Mouse (Mus musculus) midbrain, embryonic 11.5 days (tissue): Measurements from ENCODE around the gene Abcc4. TPM values are rescaled to one million over a fixed set of nuclear protein-coding genes. Genes with fewer than 3 reads are reported as not detected.
"Not testable (repeated sequence)": the region's sequence is repeated elsewhere in the genome, so short reads cannot be mapped to it uniquely, and the experiment has no call there.

ENCODE experiments used
- ATAC-seq: fragments of 200-750 bp; cut with Nextera tagmentation; 2 replicates; pipeline ENCODE4 v1.8.0; 2017; ENCODE audit warnings: moderate TSS enrichment, moderate library complexity; ENCODE audit not compliant: low FRiP score
- DNase-seq: peaks from one replicate; pipeline ENCODE4 v3.0.0; 2015; ENCODE audit warnings: low spot score; ENCODE audit errors: missing footprints
- H3K27ac ChIP-seq: fragments of 300-500 bp; sonication (generic); 2 replicates; pipeline ENCODE4 v1.5.1; 2014; ENCODE audit warnings: low read depth, low read length
- H3K27me3 ChIP-seq: fragments of 300-500 bp; sonication (generic); 2 replicates; pipeline ENCODE4 v1.6.1; 2014; ENCODE audit warnings: mild to moderate bottlenecking, low read length, moderate library complexity, mixed read lengths; ENCODE audit not compliant: control insufficient read depth, insufficient read depth
- H3K36me3 ChIP-seq: fragments of 300-500 bp; sonication (generic); 2 replicates; pipeline ENCODE4 v1.6.1; 2014; ENCODE audit warnings: mild to moderate bottlenecking, low read length, moderate library complexity, mixed read lengths; ENCODE audit not compliant: control insufficient read depth, insufficient read depth
- H3K4me1 ChIP-seq: fragments of 300-500 bp; sonication (generic); 2 replicates; pipeline ENCODE4 v1.6.1; 2014; ENCODE audit warnings: low read length; ENCODE audit not compliant: control insufficient read depth, insufficient read depth
- H3K4me2 ChIP-seq: fragments of 300-500 bp; sonication (generic); 2 replicates; pipeline ENCODE4 v1.6.1; 2014; ENCODE audit warnings: mild to moderate bottlenecking, moderate library complexity
- H3K4me3 ChIP-seq: fragments of 300-500 bp; sonication (generic); 2 replicates; pipeline ENCODE4 v1.5.1; 2014; ENCODE audit warnings: low read depth, low read length
- H3K9ac ChIP-seq: fragments of 300-500 bp; sonication (generic); 2 replicates; pipeline ENCODE4 v1.6.1; 2014; ENCODE audit warnings: low read length
- H3K9me3 ChIP-seq: fragments of 300-500 bp; sonication (generic); 2 replicates; pipeline ENCODE4 v1.6.1; 2016; ENCODE audit warnings: low read length; ENCODE audit not compliant: control insufficient read depth
- WGBS: fragments of 180-500 bp; shearing (Covaris S2); extraction: QIAGEN DNeasy Blood & Tissue Kit; methylation state at CpG from one replicate; pipeline ENCODE4 v1.1.7; 2014; 5-methylcytosine and 5-hydroxymethylcytosine counted together
- polyA plus RNA-seq: library from polyadenylated mRNA; unstranded; fragments of >200 nt; fragmentation: Nextera tagmentation; extraction: Ambion mirVana; gene quantifications from 2 replicates; pipeline ENCODE4 v1.2.1, GENCODE M21; 2014

Abcc4 gene
- polyA plus RNA-seq, 1 experiment from 2014 or later: 4.2 TPM

DNA sequence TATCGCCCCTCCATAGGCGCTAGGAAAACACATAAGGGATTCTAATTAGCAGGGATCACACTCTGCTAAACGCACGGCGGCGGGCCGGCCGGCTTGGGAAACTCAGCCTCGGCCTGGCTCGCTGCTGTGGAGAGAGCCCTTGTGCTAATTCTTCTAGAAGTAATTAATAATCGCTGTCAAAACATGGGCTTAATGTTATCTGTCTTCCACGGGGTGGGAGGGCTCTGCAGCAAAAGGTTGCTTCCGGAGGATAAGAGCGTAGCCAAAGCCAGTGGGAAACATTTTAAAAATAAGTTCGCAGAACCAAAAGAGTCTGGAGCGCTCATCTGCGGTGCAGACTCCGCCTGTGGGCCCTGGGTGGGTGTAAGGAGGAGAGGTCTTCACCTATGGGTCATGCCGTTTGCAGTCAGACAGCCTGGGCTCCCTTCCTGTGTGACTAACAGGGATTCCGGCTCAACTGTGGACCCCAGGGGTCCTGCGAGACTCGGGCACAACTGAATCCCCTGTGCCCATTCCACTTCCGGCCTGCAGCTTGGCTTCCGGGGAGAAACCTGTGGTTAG, 154.2 kb downstream of the Abcc4 start:
- WGBS: 13% methylated on average over 24 of the region's 24 CpGs
- Histone ChIP-seq H3K9ac (peak overlapping the region; percentile 39; the same call in 1 of the 2 replicates), H3K36me3 (no peaks in the 10 kb centered on the region), H3K4me1 (peaks cover 20% of the 10 kb centered on the region), H3K27ac (peak overlapping the region; percentile 44; the same call in 1 of the 2 replicates), H3K9me3 (no peaks in the 10 kb centered on the region), H3K4me3 (no peak overlapping the region), H3K27me3 (no peaks in the 10 kb centered on the region), H3K4me2 (peak overlapping the region; percentile 38)
- peak; percentile 77 for ATAC-seq
- peak; percentile 97 for DNase-seq

- 16% methylated on average over 18 of the region's 18 CpGs for WGBS
- H3K36me3 ChIP-seq: no peaks in the 10 kb centered on the region
- peak overlapping the region; percentile 39; the same call in 1 of the 2 replicates for H3K9ac ChIP-seq
- H3K27me3 ChIP-seq: no peaks in the 10 kb centered on the region
- H3K4me2 ChIP-seq: peak overlapping the region; percentile 38
- no peaks in the 10 kb centered on the region for H3K9me3 ChIP-seq
- H3K4me1 ChIP-seq: peaks cover 20% of the 10 kb centered on the region
- H3K4me3 ChIP-seq: no peak overlapping the region
- ATAC-seq (peak; percentile 70), DNase-seq (peak; percentile 95)
- no peak overlapping the region for H3K27ac ChIP-seq
Observed at GRCm38 (mm10) chr14:118551061-118551724, 154.8 kb downstream of the Abcc4 start.

DNA sequence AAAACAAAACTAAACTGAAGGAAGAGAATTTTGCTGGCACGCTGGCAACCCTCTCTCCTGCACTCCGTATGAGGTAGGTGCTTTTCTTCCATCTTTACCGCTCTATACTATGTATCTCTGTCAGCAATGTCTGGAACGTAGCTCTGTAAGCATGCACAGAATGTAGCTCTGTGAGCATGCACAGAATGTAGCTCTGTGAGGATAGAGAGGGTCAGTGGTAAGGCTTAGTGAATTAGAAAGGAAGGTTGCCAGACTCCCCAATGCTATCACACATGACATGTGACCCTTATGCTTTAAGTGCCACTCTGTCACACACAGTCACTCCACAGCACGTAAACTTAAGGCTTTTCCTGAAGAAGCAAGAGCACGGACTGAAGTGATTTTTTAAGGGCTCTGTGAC, 161.5 kb downstream of the Abcc4 start:
- Histone ChIP-seq H3K9me3 (no peaks in the 10 kb centered on the region), H3K4me2 (no peak overlapping the region), H3K27ac (no peak overlapping the region), H3K36me3 (no peaks in the 10 kb centered on the region), H3K4me1 (peaks cover 5% of the 10 kb centered on the region), H3K27me3 (no peaks in the 10 kb centered on the region), H3K9ac (no peak overlapping the region), H3K4me3 (no peak overlapping the region)
- DNase-seq (no peak), ATAC-seq (no peak)
- WGBS: 86% methylated on average over 6 of the region's 6 CpGs

DNA sequence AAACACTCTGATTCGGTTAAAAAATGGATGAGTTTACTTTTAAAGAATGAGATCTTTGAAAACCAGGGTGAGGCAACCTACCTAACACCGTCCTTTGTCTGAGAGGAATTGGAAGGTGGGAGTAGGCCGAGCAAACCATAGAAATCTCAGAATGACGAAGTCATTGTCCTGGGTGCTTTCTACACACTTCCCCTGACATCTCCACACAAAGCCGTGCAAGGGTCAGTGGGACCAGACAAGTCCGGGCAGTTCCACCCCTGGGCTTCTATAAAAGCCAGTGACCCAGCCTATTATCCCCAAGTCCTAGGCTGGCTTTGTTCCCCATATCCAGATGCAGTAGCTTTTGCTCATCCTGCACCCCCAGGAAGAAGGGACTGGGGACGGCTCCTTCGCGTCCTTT, 163.1 kb downstream of the Abcc4 start:
- DNase-seq (no peak), ATAC-seq (peak; percentile 40; the same call in 1 of the 2 replicates)
- Histone ChIP-seq H3K4me2 (no peak overlapping the region), H3K27me3 (no peaks in the 10 kb centered on the region), H3K36me3 (no peaks in the 10 kb centered on the region), H3K27ac (no peak overlapping the region), H3K4me3 (no peak overlapping the region), H3K9me3 (no peaks in the 10 kb centered on the region), H3K4me1 (peaks cover 5% of the 10 kb centered on the region), H3K9ac (no peak overlapping the region)
- 19% methylated on average over 9 of the region's 9 CpGs for WGBS

DNA sequence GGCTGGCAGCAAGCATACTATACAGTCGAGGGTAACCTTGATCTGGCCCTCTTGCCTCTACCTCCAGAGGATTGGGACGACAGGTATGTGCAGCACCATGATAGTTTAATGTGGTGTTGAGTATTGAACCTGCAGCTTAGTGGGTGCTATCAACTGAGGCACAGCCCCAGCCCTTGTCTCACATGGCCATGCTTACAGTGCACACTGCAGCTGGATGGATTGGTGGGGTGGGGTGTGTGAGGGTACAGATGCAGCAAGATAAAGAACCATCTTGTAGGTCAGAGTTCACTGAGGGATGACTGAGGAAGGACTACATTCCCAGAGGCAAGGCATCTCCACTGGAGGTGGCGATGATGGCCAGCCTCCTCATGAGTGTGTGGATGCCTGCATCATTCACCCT, 174.5 kb downstream of the Abcc4 start:
- no peak overlapping the region for H3K4me2 ChIP-seq
- ATAC-seq (no peak), DNase-seq (no peak)
- H3K4me3 ChIP-seq: no peak overlapping the region
- H3K9ac ChIP-seq: no peak overlapping the region
- WGBS: 86% methylated on average over 3 of the region's 3 CpGs
- no peaks in the 10 kb centered on the region for H3K36me3 ChIP-seq
- H3K27me3 ChIP-seq: no peaks in the 10 kb centered on the region
- no peaks in the 10 kb centered on the region for H3K9me3 ChIP-seq
- H3K27ac ChIP-seq: no peak overlapping the region
- H3K4me1 ChIP-seq: no peaks in the 10 kb centered on the region

- no peaks in the 10 kb centered on the region for H3K9me3 ChIP-seq
- H3K9ac ChIP-seq: no peak overlapping the region
- no peak overlapping the region for H3K4me2 ChIP-seq
- no peaks in the 10 kb centered on the region for H3K27me3 ChIP-seq
- WGBS: 64% methylated on average over 9 of the region's 9 CpGs
- H3K36me3 ChIP-seq: no peaks in the 10 kb centered on the region
- peak; percentile 17 for DNase-seq
- no peak overlapping the region for H3K4me3 ChIP-seq
- no peaks in the 10 kb centered on the region for H3K4me1 ChIP-seq
- ATAC-seq: no peak
- H3K27ac ChIP-seq: no peak overlapping the region
Observed at GRCm38 (mm10) chr14:118514280-118515031, 191.6 kb downstream of the Abcc4 start.

- WGBS: 92% methylated on average over 6 of the region's 6 CpGs
- not testable (repeated sequence) for H3K4me1 ChIP-seq, H3K4me3 ChIP-seq, ATAC-seq, H3K27ac ChIP-seq, H3K27me3 ChIP-seq, H3K36me3 ChIP-seq, H3K9me3 ChIP-seq, H3K9ac ChIP-seq, H3K4me2 ChIP-seq, DNase-seq
Observed at GRCm38 (mm10) chr14:118511715-118512114, 194.3 kb downstream of the Abcc4 start.

- Histone ChIP-seq H3K9me3 (no peaks in the 10 kb centered on the region), H3K9ac (no peak overlapping the region), H3K27ac (no peak overlapping the region), H3K4me1 (peaks cover 9% of the 10 kb centered on the region), H3K27me3 (no peaks in the 10 kb centered on the region), H3K4me2 (no peak overlapping the region), H3K36me3 (no peaks in the 10 kb centered on the region), H3K4me3 (no peak overlapping the region)
- DNase-seq (peak; percentile 21), ATAC-seq (no peak)
- 32% methylated on average over 2 of the region's 2 CpGs for WGBS
Observed at GRCm38 (mm10) chr14:118510793-118511192, 195.2 kb downstream of the Abcc4 start.

- H3K4me1 ChIP-seq: peaks cover 9% of the 10 kb centered on the region
- H3K9ac ChIP-seq: no peak overlapping the region
- no peak overlapping the region for H3K27ac ChIP-seq
- no peaks in the 10 kb centered on the region for H3K27me3 ChIP-seq
- ATAC-seq (no peak), DNase-seq (peak; percentile 77)
- H3K9me3 ChIP-seq: no peaks in the 10 kb centered on the region
- no peak overlapping the region for H3K4me3 ChIP-seq
- 78% methylated on average over 5 of the region's 5 CpGs for WGBS
- H3K36me3 ChIP-seq: no peaks in the 10 kb centered on the region
- no peak overlapping the region for H3K4me2 ChIP-seq
Observed at GRCm38 (mm10) chr14:118510216-118510615, 195.8 kb downstream of the Abcc4 start.
